Mouse (Mus musculus): ENCODE results near the gene Fam25c. TPM values are rescaled to one million over a fixed set of nuclear protein-coding genes. Genes with fewer than 3 reads are reported as not detected.
A peak's percentile ranks its signal among the peaks of the same experiment; 100 is the strongest.
"Not testable (repeated sequence)": the region's sequence is repeated elsewhere in the genome, so short reads cannot be mapped to it uniquely, and the experiment has no call there.

The Fam25c gene
- total RNA-seq, 2 experiments from 2014 or later = not detected

DNA sequence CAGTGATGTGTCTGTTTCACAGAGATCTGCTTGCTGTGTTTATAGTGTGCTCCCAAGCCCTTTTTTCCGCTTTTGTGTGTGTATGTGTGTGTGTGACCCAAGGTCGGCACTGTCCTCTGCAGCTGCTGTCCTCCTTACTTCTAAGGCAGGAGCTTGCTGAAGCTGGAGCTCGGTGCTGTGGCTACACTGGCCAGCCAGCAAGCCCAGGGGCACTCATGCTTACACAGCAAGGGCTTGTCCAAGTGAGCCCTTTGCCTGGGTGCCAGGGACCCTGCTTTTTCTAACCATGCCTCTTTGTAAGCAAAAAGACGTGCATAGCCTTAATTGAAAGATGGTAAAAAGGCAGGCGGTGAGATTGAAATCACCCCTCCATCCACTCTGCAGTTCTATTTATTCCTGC is 22.8 kb downstream of the Fam25c start:
- no peak for DNase-seq (ENCODE audit: extremely low spot score in 1 of 2, low spot score in 1 of 2)

- no peak for DNase-seq (ENCODE audit: extremely low spot score in 1 of 2, low spot score in 1 of 2)
Observed at GRCm38 (mm10) chr14:34331886-34332285, 23.3 kb downstream of the Fam25c start.

DNA sequence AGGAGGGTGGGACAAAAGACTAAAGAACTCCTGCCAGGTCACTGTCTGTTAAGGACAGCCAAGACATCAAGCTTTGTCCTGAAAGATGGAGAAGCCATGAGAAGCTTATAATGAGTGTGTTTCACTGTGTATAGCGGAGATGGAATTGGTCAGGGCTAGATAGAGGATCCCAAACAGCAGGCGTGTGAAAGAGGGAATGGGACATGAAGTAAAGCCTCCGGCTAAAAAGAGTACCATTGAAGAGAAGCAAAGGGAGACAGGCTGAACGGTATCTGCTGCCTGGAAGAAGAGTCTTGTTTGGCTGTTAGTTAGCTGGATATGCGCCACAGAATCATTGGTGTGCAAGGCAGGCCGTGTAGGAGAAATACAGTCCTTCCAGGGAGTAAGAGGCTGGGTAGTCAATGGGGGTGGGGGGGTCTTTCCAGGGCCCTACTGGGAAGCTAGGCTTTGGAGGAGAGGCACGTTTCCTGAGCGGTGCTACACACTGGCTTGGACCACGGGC is 24.5 kb downstream of the Fam25c start:
- no peak for DNase-seq (ENCODE audit: extremely low spot score in 1 of 2, low spot score in 1 of 2)

DNA sequence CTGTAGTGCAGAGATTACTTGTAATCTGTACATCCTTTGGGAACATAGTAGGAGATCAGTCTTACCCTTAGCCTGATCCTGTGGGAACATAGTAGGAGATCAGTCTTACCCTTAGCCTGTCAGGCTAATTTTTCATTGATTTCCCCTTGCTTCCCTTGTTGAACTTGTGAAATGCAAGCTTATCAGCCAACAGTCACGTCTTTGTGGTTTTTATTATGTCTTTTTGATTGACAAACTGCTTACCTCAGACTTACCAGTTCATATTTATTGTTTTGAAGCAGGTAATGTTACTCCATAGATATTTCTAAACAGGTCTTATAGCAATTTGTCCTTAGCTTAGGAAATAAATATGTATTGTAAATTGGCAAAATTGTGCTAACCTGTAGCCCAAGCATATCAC is 27.6 kb downstream of the Fam25c start:
- DNase-seq (ENCODE audit: extremely low spot score in 1 of 2, low spot score in 1 of 2) = no peak

DNA sequence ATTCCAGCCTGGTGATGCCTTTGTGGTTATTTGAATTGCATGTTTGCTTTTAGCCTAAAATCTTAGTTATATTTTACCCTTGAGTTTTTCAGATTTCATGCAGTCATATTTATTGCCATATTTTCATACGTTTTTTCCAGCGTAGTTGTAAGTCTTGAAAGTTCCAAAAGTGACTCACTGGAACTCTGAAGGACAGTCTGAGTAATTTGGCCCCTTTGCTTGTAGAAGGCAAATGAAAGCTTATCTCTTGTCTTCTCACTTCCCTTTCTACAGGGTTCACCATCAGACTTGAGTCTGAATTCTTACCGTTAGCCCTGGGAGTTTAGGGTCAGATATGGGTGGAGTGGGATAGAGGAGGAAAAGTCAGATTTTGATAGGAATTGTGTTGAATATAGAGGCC is 28.6 kb downstream of the Fam25c start:
- no peak for DNase-seq (ENCODE audit: extremely low spot score in 1 of 2, low spot score in 1 of 2)

DNA sequence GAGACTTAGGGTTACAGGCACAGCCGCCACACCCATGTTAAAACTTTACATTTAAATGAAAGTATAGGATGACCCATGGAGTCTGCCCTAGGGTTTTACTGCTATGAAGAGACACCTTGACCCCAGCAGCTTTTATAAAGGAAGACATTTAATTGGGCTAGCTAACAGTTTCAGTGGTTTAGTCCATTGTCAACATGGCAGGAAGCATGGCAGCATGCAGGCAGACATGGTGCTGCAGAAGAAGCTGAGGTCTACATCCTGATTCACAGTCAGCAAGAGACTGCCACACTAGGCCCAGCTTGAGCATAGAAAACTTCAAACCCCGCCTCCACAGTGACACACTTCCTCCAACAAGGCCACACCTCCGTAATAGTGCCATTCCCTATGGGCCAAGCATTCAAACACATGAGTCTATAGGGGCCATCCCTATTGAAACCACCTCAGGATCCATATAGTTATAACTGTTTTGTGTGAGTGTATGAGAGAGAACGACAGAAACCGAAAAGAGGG is 31.6 kb downstream of the Fam25c start:
- DNase-seq (ENCODE audit: extremely low spot score in 1 of 2, low spot score in 1 of 2) = no peak

DNA sequence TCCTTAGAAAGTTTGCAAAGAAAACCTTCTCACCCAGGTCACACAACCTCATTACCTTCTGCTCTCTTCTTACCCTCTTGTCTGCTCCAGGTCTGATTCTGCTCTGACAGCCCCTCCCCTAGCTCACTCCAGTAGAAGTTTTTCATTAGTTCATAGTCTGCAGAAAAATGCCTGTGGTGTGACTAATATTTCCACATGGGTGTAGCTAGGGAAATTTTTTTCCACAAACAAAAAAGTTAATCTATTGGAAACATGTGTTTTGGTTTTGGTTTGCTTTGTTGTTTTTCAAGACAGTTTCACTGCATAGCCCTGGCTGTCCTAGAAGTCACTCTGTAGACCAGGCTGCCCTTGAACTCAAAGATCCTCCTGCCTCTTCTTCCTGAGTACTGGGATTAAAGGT is 37.1 kb downstream of the Fam25c start:
- no peak for DNase-seq (ENCODE audit: extremely low spot score in 1 of 2, low spot score in 1 of 2)

DNA sequence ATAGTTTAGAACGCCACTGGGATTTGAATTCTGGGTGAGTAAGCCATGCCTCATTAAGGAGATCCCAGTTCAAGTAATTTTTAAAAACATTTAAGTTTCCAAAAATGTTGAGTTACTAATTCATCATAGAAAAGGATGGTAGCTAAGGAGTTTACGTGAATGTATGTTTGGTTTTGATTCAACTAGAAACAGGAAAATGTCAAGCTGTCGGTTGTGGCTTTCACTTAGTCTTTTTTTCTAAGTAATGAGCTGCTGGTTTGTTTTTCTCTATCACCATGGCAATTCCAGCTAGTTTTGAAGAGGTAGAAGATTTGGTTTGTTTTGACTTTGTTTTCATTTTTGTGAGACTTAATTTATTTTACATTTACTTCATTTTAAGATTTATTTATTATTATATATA is 37.8 kb downstream of the Fam25c start:
- no peak for DNase-seq (ENCODE audit: extremely low spot score in 1 of 2, low spot score in 1 of 2)

DNA sequence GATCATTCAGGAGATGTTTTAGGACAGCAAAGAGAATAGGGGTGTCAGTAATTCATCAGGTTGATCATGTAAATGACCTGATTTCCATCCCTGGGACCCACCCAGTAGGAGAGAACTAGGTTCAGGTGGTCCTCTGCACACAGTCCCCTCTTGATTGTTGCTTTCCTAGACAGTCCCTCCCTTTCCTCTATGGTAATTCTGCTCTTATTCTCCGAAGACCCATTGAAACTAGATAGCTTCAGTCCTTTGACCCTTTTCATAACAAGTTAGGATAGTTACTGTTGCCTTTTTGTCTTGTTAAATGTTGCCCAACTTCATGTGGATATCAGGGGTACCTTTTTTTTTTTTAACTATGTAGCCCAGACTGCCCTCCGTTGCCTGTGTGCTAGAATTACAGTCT is 38.9 kb downstream of the Fam25c start:
- no peak for DNase-seq (ENCODE audit: extremely low spot score in 1 of 2, low spot score in 1 of 2)

- DNase-seq (ENCODE audit: extremely low spot score in 1 of 2, low spot score in 1 of 2) = no peak
Observed at GRCm38 (mm10) chr14:34314796-34315195, 40.4 kb downstream of the Fam25c start.

DNA sequence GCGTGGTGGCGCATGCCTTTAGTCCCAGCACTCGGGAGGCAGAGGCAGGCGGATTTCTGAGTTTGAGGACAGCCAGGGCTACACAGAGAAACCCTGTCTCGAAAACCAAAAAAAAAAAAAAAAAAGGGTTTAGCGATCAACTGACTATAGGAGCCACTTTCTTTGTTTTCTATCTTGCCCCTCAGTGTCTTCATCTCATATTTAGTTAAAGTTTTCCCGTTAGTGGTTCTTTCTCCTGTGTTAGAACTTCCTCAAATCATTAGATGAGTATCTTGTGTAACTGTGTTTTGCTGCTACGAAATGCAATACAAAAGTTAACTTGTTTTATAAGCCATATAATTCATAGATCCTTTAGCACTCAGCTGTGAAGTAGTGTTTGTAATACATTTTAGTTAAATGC is 40.9 kb downstream of the Fam25c start:
- DNase-seq (ENCODE audit: extremely low spot score in 1 of 2, low spot score in 1 of 2) = not testable (repeated sequence)

GRCm38 (mm10) chr14:34313612-34314011 is 41.6 kb downstream of the Fam25c start:
- DNase-seq (ENCODE audit: extremely low spot score in 1 of 2, low spot score in 1 of 2) = no peak

GRCm38 (mm10) chr14:34312339-34313048 is 42.7 kb downstream of the Fam25c start:
- no peak for DNase-seq (ENCODE audit: extremely low spot score in 1 of 2, low spot score in 1 of 2)

DNA sequence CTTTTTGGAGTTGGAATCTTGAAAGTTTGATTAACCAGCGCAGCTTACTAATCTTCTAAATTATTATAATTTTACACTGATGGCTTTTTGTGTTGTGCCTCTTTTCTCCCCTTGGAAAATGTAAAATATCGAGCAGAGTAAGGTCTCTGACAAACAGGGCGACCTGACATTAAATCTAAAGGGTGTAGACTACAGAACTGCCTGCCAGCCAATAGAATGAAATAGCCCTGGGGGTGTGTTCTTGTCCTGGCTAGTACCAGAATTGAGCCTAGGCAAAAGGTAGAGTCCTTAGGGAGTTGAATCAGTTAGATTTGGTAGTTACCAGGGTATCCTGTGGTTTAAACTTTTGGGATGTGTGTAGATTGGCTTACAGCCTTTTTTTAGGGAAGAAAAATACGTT is 43.5 kb downstream of the Fam25c start:
- no peak for DNase-seq (ENCODE audit: extremely low spot score in 1 of 2, low spot score in 1 of 2)

GRCm38 (mm10) chr14:34311021-34311631 is 44.1 kb downstream of the Fam25c start:
- DNase-seq (ENCODE audit: extremely low spot score in 1 of 2, low spot score in 1 of 2) = peak; percentile 26 to 38

- peak; percentile 87 to 90 for DNase-seq (ENCODE audit: extremely low spot score in 1 of 2, low spot score in 1 of 2)
Observed at GRCm38 (mm10) chr14:34310234-34310965, 44.8 kb downstream of the Fam25c start, which contains the start of the genes Shld2 and Glud1. Gene Shld2, minus strand, starts transcription at chr14:34310493. Gene Glud1, plus strand, starts transcription at chr14:34310727.

DNA sequence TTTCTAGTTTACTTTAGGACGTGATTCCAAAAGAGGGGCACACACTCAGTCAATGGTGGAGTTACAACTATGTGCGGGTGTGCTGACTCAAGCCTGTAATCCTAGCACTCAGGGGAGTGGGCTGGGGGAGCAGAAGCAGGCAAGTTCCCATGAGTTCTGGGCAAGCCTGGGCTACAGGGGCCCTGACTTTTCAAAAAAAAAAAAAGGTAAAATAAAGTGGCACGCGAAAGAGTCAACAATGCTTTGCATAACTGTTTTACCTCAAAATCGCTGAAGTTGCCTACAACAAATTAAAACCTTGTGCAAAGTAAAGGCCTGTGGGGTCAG is 45.4 kb downstream of the Fam25c start:
- DNase-seq (ENCODE audit: extremely low spot score in 1 of 2, low spot score in 1 of 2) = no peak

GRCm38 (mm10) chr14:34309266-34309665 is 46.0 kb downstream of the Fam25c start:
- no peak for DNase-seq (ENCODE audit: extremely low spot score in 1 of 2, low spot score in 1 of 2)

DNA sequence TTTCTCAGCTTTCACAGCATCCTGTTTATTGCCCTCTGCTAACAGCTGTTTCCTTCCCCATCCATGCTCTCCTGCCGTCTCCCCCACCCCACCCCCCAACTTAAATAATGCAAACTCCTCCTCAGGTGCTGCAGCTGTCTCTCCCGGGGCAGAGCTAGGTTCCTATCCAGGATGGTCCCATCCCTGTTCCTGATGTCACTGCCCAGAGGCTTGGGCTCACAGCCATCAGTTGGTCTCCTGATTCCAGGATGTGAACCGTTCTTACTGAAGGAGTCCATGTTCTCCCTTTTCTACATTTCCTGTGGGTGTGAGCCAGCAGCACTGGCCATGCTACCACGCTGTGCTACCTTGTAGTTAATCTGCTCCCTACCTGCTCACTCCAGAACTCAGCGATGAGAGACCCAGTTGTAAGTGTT is 52.0 kb downstream of the Fam25c start:
- no peak for DNase-seq (ENCODE audit: extremely low spot score in 1 of 2, low spot score in 1 of 2)

DNA sequence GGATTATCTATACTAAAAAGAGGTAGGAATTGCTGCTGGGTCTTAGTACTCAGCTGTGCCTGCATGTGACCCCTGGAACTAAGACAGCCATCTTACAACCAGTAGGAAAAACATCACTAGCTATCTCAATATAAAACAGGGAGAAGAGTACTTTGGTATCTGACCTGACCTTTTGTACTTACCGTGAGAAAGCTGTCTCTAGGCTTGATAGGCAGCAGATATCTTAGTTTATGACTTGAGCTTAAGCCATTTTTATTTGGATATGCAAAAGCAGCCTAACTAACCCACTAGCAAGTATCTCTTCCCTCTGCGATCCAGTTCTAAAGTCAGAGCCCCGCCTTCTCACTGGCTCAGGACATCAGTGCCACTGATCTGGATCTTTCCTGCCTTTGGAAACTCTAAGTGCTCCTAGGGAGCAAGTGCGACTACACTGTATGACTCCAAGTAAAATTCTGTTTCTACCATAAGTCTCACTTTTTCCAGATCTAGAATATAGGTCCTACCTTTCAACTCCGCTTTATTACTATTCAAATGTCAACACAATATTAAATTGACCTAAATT is 52.5 kb downstream of the Fam25c start:
- no peak for DNase-seq (ENCODE audit: extremely low spot score in 1 of 2, low spot score in 1 of 2)
